Mouse (Mus musculus): ENCODE measurements around the gene Prps1l3. TPM values are rescaled to one million over a fixed set of nuclear protein-coding genes. Genes with fewer than 3 reads are reported as not detected.
"Not testable (repeated sequence)": the region's sequence is repeated elsewhere in the genome, so short reads cannot be mapped to it uniquely, and the experiment has no call there.

The Prps1l3 gene
- total RNA-seq, 2 experiments from 2014 or later = 16.5 to 19.4 TPM

DNA sequence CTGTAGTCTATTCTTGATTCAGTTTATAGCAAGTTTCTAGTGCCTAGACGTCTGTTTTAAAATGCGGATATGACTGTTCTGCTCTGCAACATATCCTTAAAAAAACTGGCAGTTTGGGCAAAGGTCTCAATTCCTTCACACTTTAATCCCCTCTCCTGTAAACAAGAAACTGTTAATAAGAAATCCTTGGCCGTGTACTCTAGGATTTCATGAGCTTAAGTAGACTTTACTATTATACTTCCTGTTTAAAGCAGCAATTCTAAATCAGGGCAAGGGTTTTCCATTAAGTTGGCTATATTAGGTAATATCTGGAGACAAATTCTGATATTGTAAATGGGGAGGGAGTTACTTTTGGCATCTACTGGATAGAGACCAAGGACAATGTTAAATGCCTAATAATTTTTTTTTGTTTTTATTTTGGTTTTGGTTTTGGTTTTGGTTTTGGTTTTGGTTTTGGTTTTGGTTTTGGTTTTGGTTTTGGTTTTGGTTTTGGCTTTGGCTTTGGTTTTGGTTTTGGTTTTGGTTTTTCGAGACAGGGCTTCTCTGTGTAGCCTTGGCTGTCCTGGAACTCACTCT lies 25.8 kb upstream of the Prps1l3 start:
- Histone ChIP-seq H3K27ac (no peak overlapping the region), H3K4me3 (no peak overlapping the region)
- no peak for TF ChIP-seq CTCF (conservative IDR thresholded peaks at IDR 0.05)
- no peak for DNase-seq (ENCODE audit: low spot score in 2 of 2)

GRCm38 (mm10) chr12:57211353-57212311 lies 18.6 kb upstream of the Prps1l3 start:
- no peak for TF ChIP-seq CTCF (conservative IDR thresholded peaks at IDR 0.05)
- Histone ChIP-seq H3K4me3 (peak overlapping the region; percentile 54), H3K27ac (peak overlapping the region; percentile 64)
- DNase-seq (ENCODE audit: low spot score in 2 of 2) = peak; percentile 17 to 41

DNA sequence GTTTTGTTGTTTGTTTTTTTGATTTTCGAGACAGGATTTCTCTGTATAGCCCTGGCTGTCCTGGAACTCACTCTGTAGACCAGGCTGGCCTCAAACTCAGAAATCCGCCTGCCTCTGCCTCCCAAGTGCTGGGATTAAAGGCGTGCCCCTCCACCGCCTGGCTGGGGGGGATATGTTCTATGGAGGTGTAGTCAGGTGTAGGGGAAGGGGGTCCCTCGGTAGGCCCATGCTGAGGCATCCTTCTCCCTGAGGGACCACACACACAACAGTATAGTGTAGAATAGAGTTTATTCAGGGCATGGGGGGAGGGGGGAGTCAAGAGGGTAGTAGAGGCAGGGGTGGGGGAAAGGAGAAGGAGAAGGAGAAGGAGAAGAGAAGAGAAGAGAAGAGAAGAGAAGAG lies 17.7 kb upstream of the Prps1l3 start:
- H3K4me3 ChIP-seq; DNase-seq (ENCODE audit: low spot score in 2 of 2); H3K27ac ChIP-seq: not testable (repeated sequence)

GRCm38 (mm10) chr12:57226411-57226810 lies 3.8 kb upstream of the Prps1l3 start:
- DNase-seq (ENCODE audit: low spot score in 2 of 2) = no peak
- Histone ChIP-seq H3K4me3 (no peak overlapping the region), H3K27ac (no peak overlapping the region)
- no peak for TF ChIP-seq CTCF (conservative IDR thresholded peaks at IDR 0.05)

DNA sequence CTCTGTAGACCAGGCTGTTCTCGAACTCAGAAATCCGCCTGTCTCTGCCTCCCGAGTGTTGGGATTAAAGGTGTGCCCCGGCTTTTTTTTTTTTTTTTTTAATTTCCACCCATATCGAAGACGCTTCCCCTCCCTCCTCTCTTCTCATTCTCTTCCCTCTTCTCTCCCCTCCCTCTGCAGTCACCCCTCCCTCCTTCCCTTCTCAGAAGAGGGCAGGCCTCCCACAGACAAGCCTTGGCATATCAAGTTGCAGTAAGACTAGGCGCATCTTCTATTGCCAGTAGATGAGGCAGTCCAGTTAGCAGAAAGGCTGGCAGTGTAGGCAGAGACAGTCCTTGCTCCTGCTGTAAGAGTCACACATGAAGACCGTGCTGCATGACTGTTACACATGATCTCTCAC lies 2.4 kb upstream of the Prps1l3 start:
- Histone ChIP-seq H3K27ac (no peak overlapping the region), H3K4me3 (no peak overlapping the region)
- no peak for TF ChIP-seq CTCF (conservative IDR thresholded peaks at IDR 0.05)
- no peak for DNase-seq (ENCODE audit: low spot score in 2 of 2)

- TF ChIP-seq CTCF (conservative IDR thresholded peaks at IDR 0.05) = no peak
- H3K4me3 ChIP-seq = peak overlapping the region; percentile 94
- no peak for DNase-seq (ENCODE audit: low spot score in 2 of 2)
- peak overlapping the region; percentile 87 for H3K27ac ChIP-seq
Measured at GRCm38 (mm10) chr12:57229703-57230102, 509 bp upstream of the Prps1l3 start.

DNA sequence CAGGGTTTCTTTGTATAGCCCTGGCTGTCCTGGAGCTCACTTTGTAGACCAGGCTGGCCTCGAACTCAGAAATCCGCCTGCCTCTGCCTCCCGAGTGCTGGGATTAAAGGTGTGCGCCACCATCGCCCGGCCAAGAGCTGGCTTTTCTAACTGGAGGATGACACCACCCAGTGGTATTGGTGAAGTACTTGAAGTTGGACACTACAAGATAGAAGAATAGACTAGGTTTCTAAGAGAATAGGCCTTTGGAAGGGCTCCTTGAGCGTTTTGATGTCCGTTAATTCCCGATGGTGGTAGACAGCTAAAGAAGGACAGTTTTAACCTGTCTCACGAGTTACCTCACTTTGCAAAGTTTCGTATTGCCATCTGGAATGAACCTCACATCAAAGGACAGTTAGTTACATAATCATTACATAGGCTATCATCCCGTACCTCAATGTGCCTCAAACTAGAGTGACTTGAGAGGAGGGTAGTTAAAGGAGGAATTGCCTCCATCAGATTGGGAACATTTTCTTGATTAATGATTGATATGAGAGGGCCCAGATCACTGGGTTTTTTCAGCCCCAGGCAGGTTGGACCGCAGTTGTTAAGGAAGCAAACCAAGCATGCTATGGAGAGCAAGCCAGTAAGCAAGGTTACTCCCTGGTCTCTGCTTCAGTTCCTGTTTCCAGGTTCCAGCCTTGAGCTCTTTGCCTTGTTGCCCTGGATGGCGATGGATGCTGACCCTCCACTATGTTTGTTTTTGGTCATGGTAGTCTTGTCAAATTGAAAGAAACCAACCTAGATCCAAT lies 1.1 kb downstream of the Prps1l3 start:
- Histone ChIP-seq H3K4me3 (peak overlapping the region; percentile 94), H3K27ac (no peak overlapping the region)
- no peak for DNase-seq (ENCODE audit: low spot score in 2 of 2)
- peak; percentile 50 for TF ChIP-seq CTCF (conservative IDR thresholded peaks at IDR 0.05)

- no peak overlapping the region for H3K27ac ChIP-seq
- DNase-seq (ENCODE audit: low spot score in 2 of 2) = no peak
- H3K4me3 ChIP-seq = no peak overlapping the region
- TF ChIP-seq CTCF (conservative IDR thresholded peaks at IDR 0.05) = peak; percentile 55
Measured at GRCm38 (mm10) chr12:57233386-57233785, 3.2 kb downstream of the Prps1l3 start.

DNA sequence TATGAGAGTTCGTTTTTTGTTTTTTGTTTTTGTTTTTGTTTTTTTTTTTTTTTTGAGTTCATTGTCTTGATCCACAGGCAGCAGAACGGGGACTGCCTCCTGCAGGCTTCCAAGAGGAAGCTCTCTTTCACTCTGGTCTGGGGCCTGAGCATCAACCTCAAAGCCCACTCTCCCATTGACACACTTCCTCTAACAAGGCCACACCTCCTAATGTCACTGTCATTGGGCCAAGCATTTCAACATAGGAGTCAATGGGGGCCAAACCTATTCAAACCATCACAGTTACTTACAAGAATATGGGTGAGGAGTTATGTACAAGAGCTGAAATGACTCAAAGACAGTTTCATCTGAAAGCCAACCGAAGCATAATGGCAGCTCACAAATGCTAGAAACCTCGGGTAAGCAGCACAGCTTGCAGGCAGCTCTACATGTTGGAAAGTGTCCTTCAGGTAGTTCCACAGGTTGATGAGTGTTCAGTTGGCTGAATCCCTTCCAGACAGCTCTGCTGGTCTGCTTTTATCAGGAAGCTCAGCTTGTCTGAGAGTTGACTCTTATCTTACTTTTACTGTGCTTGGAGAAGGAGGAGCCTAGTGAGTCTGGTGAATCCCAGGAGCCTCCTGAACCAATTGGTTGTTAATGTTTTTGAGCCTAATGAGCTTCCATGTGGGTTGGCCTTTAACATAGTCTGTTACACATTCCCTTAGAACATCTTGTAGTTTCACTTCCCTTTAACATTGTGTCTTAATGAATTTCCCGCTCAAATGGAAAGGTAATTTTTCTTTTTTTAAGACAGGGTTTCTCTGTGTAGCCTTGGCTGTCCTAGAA lies 13.7 kb downstream of the Prps1l3 start:
- DNase-seq (ENCODE audit: low spot score in 2 of 2) = no peak
- no peak for TF ChIP-seq CTCF (conservative IDR thresholded peaks at IDR 0.05)
- Histone ChIP-seq H3K27ac (no peak overlapping the region), H3K4me3 (no peak overlapping the region)

- peak; percentile 74 for TF ChIP-seq CTCF (conservative IDR thresholded peaks at IDR 0.05)
- no peak overlapping the region for H3K4me3 ChIP-seq
- no peak for DNase-seq (ENCODE audit: low spot score in 2 of 2)
- H3K27ac ChIP-seq = no peak overlapping the region
Measured at GRCm38 (mm10) chr12:57258572-57258971, 28.4 kb downstream of the Prps1l3 start.

DNA sequence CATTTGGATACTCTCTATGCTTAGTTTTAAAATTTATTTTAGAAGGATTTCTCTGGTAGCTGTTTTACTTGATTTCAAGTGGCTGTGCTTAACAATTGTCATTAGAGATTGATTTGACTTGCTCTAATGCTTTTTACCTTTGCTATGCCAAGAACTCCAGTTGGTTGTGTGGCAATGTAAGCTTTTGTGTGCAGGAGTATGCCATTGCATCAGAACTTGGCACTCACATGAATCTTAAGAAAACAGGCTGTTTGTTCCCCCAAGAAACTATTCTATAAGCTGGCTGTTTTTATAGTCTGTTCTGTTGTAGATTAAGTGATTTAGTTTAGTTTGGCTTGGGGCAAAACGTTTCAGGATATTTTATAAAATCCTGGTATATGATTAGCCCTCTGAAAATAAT lies 45.2 kb downstream of the Prps1l3 start:
- H3K4me3 ChIP-seq = no peak overlapping the region
- no peak for TF ChIP-seq CTCF (conservative IDR thresholded peaks at IDR 0.05)

More for the DNA sequence above, 45.2 kb downstream of the Prps1l3 start:
- DNase-seq (ENCODE audit: low spot score in 2 of 2) = no peak
- H3K27ac ChIP-seq = no peak overlapping the region
